Mouse (Mus musculus) heart, embryonic 11.5 days (tissue): ENCODE measurements around the gene Cit. TPM values are rescaled to one million over a fixed set of nuclear protein-coding genes. Genes with fewer than 3 reads are reported as not detected.

Experiments used
- ATAC-seq: fragments of 200-750 bp; cut with Nextera tagmentation; replicated peaks from 2 replicates; pipeline ENCODE4 v1.8.0; 2017; ENCODE audit warnings: moderate library complexity; ENCODE audit not compliant: insufficient number of reproducible peaks, low FRiP score, low TSS enrichment
- H3K27ac ChIP-seq: fragments of 300-500 bp; sonication (generic); 2 replicates; pipeline ENCODE4 v1.5.1; 2014; ENCODE audit warnings: mild to moderate bottlenecking, low read depth, low read length
- H3K27me3 ChIP-seq: fragments of 300-500 bp; sonication (generic); 2 replicates; pipeline ENCODE4 v1.6.1; 2014; ENCODE audit warnings: mild to moderate bottlenecking, low read length, mixed read lengths; ENCODE audit not compliant: control insufficient read depth, insufficient read depth
- H3K36me3 ChIP-seq: fragments of 300-500 bp; sonication (generic); 2 replicates; pipeline ENCODE4 v1.6.1; 2014; ENCODE audit warnings: mild to moderate bottlenecking, low read length, moderate library complexity, mixed read lengths; ENCODE audit not compliant: control insufficient read depth, insufficient read depth
- H3K4me1 ChIP-seq: fragments of 300-500 bp; sonication (generic); 2 replicates; pipeline ENCODE4 v1.6.1; 2014; ENCODE audit warnings: low read length; ENCODE audit not compliant: control insufficient read depth, insufficient read depth
- H3K4me2 ChIP-seq: fragments of 300-500 bp; sonication (generic); 2 replicates; pipeline ENCODE4 v1.6.1; 2014; ENCODE audit warnings: mild to moderate bottlenecking, moderate library complexity
- H3K4me3 ChIP-seq: fragments of 300-500 bp; sonication (generic); 2 replicates; pipeline ENCODE4 v1.5.1; 2014; ENCODE audit warnings: low read depth, low read length
- H3K9ac ChIP-seq: fragments of 300-500 bp; sonication (generic); 2 replicates; pipeline ENCODE4 v1.6.1; 2014; ENCODE audit warnings: mild to moderate bottlenecking, low read depth, low read length, moderate library complexity
- H3K9me3 ChIP-seq: fragments of 300-500 bp; sonication (generic); replicated peaks from 2 replicates; pipeline ENCODE4 v1.6.1; 2016; ENCODE audit warnings: low read length; ENCODE audit not compliant: control insufficient read depth
- WGBS: fragments of 180-500 bp; shearing (Covaris S2); extraction: QIAGEN DNeasy Blood & Tissue Kit; methylation state at CpG from one replicate; pipeline ENCODE4 v1.1.7; 2014; ENCODE audit not compliant: insufficient replicate concordance; 5-methylcytosine and 5-hydroxymethylcytosine counted together
- polyA plus RNA-seq: library from polyadenylated mRNA; unstranded; fragments of >200 nt; fragmentation: Nextera tagmentation; extraction: Ambion mirVana; gene quantifications from 2 replicates; pipeline ENCODE4 v1.2.1, GENCODE M21; 2014

The Cit gene
- polyA plus RNA-seq, 1 experiment from 2014 or later = 33.1 TPM

DNA sequence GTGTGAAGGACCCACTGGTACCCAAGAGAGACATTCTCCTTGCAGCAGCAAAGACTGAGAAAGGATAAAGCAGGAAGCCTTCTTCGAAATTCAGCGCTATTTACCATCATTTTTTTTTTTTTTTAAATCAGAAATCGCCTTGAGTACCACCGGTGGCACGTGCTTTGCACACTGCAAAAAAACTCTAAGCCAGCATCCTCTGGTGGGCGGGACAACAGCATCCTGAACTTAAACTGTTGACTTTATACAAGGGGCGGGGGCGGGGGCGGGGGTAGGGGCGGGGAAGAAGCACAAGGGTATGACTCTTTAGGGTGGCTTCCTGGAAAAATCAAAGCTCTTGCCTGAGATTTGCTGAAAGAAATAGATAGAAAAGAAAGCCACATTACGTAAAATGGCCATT is 194.6 kb downstream of the Cit start:
- Histone ChIP-seq H3K4me3 (no peak overlapping the region), H3K4me1 (no peaks in the 10 kb centered on the region), H3K36me3 (no peaks in the 10 kb centered on the region), H3K9me3 (no peaks in the 10 kb centered on the region), H3K27ac (no peak overlapping the region), H3K4me2 (peak overlapping the region; percentile 43), H3K27me3 (no peaks in the 10 kb centered on the region), H3K9ac (no peak overlapping the region)
- 27% methylated on average over 11 of the region's 11 CpGs for WGBS
- ATAC-seq = no peak

DNA sequence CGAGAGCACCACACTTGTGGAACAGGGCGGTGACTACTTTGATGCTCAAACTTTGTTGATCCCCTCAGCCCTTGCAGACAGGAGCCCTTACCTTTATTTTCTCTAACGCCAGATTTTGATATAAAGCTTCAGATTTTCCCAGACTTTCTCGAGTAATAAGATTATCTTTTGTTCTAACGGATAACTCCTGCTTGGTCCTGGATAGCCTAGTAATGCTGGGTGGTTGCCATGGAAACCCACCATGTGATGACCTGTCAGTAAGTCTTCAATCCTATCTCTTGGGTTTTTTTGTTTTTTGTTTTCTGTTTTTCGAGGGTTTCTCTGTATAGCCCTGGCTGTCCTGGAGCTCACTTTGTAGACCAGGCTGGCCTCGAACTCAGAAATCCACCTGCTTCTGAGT is 197.2 kb downstream of the Cit start:
- no peaks in the 10 kb centered on the region for H3K36me3 ChIP-seq
- 54% methylated on average over 7 of the region's 7 CpGs for WGBS

DNA sequence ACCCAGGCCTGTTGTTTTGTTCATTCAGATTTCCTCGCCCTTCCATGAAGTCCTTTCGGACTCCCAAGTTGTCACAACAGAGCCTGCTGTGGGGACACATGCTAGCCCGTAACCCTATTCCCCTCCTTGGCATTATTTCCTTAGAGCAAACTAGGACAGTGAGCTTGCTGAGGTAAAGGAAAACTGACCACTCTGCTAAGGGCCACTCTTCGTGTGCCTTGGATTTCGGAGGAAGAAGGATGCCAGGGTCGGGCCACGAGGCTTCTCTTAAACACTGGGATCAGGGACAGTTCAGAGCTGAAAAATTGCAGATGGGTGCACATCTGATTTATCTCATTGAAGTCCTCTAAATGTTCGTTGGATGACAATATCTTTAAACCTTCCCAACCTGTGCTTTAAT is 200.5 kb downstream of the Cit start:
- WGBS = 76% methylated on average over 8 of the region's 8 CpGs
- no peaks in the 10 kb centered on the region for H3K9me3 ChIP-seq
- H3K27me3 ChIP-seq = no peaks in the 10 kb centered on the region
- no peaks in the 10 kb centered on the region for H3K4me1 ChIP-seq
- ATAC-seq = no peak
- no peak overlapping the region for H3K4me2 ChIP-seq
- H3K36me3 ChIP-seq = no peaks in the 10 kb centered on the region
- no peak overlapping the region for H3K27ac ChIP-seq
- no peak overlapping the region for H3K4me3 ChIP-seq
- H3K9ac ChIP-seq = no peak overlapping the region

More for the DNA sequence above, 197.2 kb downstream of the Cit start:
- Histone ChIP-seq H3K4me2 (no peak overlapping the region), H3K4me3 (no peak overlapping the region), H3K27ac (no peak overlapping the region), H3K27me3 (no peaks in the 10 kb centered on the region), H3K4me1 (no peaks in the 10 kb centered on the region), H3K9me3 (no peaks in the 10 kb centered on the region), H3K9ac (no peak overlapping the region)
- no peak for ATAC-seq

DNA sequence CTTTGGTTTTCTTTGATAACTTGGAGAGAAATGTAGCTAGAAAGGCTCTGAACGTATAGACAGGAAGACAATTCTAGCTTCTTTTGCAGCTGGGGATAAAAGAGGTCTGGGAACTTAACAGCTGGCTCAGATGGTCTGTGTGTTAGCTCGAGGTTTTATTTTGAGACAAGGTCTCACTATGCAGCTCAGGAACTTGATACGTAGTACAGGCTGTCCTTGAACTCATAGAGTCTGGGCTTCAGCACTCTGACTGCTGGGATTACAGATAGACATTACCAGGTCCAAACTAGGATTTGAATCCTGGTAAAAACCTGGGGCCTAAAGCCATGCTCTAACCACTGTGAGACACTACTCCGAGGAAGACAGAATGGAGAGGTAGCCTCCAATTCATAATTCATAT is 201.2 kb downstream of the Cit start:
- H3K4me1 ChIP-seq = no peaks in the 10 kb centered on the region
- no peaks in the 10 kb centered on the region for H3K9me3 ChIP-seq
- ATAC-seq = no peak
- H3K36me3 ChIP-seq = no peaks in the 10 kb centered on the region
- no peak overlapping the region for H3K27ac ChIP-seq
- H3K27me3 ChIP-seq = no peaks in the 10 kb centered on the region
- H3K4me3 ChIP-seq = no peak overlapping the region
- no peak overlapping the region for H3K4me2 ChIP-seq
- 75% methylated on average over 4 of the region's 4 CpGs for WGBS
- H3K9ac ChIP-seq = no peak overlapping the region

DNA sequence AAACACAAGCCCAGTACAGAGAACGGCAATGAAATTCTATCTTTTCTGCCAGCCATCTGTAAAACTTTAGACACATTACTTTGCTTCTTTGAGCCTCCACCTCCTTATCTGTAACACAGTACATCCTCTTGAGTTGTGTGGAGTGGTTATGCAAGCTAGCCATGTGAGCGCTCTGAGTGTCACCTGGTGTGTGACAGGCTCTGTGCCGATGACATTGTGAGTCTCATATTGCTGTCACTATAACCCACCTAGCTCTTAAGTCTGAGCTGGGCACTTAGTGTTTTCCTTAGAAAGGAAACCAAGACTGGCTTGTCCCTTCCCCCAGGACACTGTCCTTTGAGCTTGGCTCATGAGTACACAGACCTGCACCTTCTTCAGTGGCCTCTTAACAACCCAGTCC is 203.2 kb downstream of the Cit start:
- Histone ChIP-seq H3K4me1 (no peaks in the 10 kb centered on the region), H3K9me3 (no peaks in the 10 kb centered on the region), H3K4me3 (no peak overlapping the region), H3K9ac (no peak overlapping the region), H3K36me3 (no peaks in the 10 kb centered on the region), H3K27me3 (no peaks in the 10 kb centered on the region), H3K4me2 (no peak overlapping the region), H3K27ac (no peak overlapping the region)
- ATAC-seq = no peak
- WGBS = 79% methylated on average over 3 of the region's 3 CpGs

DNA sequence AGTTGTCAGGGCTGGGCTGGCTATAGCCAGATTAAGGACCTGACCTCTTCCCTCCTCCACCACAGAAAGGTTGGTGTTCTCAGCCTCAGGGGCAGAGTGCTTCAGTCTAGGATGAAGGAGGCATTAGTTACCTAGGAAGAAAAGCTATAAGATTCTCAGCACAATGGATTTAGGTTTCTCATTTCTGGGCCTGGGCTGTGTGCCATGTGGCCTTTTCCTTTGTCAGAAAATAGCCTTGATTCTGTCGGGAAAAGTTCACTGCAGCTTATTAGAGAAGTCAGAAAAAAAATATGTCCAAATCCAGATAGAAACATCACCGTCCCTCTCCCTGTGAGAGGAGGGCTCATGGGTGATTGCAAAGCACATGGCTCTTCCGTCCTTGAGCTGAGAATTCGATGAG is 204.7 kb downstream of the Cit start:
- ATAC-seq = no peak

DNA sequence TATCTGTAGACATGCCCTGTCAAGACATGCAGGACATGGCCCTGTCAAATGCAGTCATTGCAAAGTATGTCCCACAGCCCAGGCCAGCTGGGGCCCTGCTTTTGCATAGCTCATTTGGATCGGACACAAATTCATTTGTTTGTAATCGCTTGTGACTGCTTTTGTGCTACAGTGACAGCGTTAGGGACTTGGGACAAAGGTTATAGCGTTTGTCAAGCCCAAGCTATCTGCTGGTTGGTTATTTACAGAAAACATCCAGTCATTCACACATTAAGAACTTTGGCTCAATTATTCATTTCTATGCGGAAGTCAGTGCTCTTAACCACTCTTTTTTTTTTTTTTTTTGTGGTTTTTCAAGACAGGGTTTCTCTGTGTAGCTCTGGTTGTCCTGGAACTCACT is 207.1 kb downstream of the Cit start:
- Histone ChIP-seq H3K9me3 (no peaks in the 10 kb centered on the region), H3K36me3 (no peaks in the 10 kb centered on the region), H3K4me3 (no peak overlapping the region), H3K27ac (no peak overlapping the region), H3K4me1 (no peaks in the 10 kb centered on the region), H3K27me3 (no peaks in the 10 kb centered on the region), H3K9ac (no peak overlapping the region), H3K4me2 (no peak overlapping the region)
- no peak for ATAC-seq
- 81% methylated on average over 5 of the region's 5 CpGs for WGBS

More for the DNA sequence above, 204.7 kb downstream of the Cit start:
- Histone ChIP-seq H3K36me3 (no peaks in the 10 kb centered on the region), H3K4me2 (no peak overlapping the region), H3K27me3 (no peaks in the 10 kb centered on the region), H3K9ac (no peak overlapping the region), H3K4me3 (no peak overlapping the region), H3K9me3 (no peaks in the 10 kb centered on the region), H3K27ac (no peak overlapping the region), H3K4me1 (no peaks in the 10 kb centered on the region)
- 75% methylated on average over 4 of the region's 4 CpGs for WGBS

DNA sequence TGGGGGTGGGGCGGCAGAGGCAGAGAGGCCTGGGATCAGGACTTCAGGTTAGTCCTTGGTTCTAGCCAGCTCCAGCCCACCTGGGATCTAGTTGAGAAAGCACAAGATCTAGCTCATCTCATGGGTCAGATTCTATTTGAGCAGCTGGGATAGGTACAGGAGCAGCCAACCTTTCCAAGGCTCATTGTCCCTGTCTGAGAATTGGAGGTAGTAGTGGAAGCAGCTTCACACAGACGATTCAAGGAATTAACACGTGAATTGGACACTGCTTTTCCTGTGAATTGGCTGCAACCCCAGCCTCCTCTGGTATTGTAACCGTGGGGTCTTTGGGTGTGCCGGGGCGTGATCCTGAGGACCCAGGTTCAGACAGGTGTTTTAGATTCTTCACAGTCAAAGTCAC is 207.7 kb downstream of the Cit start:
- H3K27ac ChIP-seq = no peak overlapping the region
- no peaks in the 10 kb centered on the region for H3K36me3 ChIP-seq
- no peak overlapping the region for H3K4me2 ChIP-seq
- no peak for ATAC-seq
- H3K4me1 ChIP-seq = no peaks in the 10 kb centered on the region
- no peaks in the 10 kb centered on the region for H3K27me3 ChIP-seq
- no peak overlapping the region for H3K4me3 ChIP-seq
- H3K9ac ChIP-seq = no peak overlapping the region
- WGBS = 53% methylated on average over 6 of the region's 6 CpGs
- H3K9me3 ChIP-seq = no peaks in the 10 kb centered on the region
